Mouse (Mus musculus) hindbrain, postnatal 0 days (tissue): ENCODE results near the gene Fam168b. TPM values are rescaled to one million over a fixed set of nuclear protein-coding genes. Genes with fewer than 3 reads are reported as not detected.

Experiments used
- ATAC-seq: fragments of 200-750 bp; cut with Nextera tagmentation; 2 replicates; pipeline ENCODE4 v1.8.0; 2017; ENCODE audit warnings: mild to moderate bottlenecking, moderate TSS enrichment, moderate library complexity
- DNase-seq: peaks from one replicate; pipeline ENCODE4 v3.0.0-alpha.2; 2015; ENCODE audit warnings: low spot score
- H3K27ac ChIP-seq: fragments of 300-500 bp; sonication (generic); 2 replicates; pipeline ENCODE4 v1.5.1; 2014; ENCODE audit warnings: mild to moderate bottlenecking
- H3K27me3 ChIP-seq: fragments of 300-500 bp; sonication (generic); 2 replicates; pipeline ENCODE4 v1.6.1; 2014; ENCODE audit warnings: low read length, mixed read lengths; ENCODE audit not compliant: insufficient read depth
- H3K36me3 ChIP-seq: fragments of 300-500 bp; sonication (generic); 2 replicates; pipeline ENCODE4 v1.6.1; 2014; ENCODE audit warnings: low read length, mixed read lengths; ENCODE audit not compliant: insufficient read depth
- H3K4me1 ChIP-seq: fragments of 300-500 bp; sonication (generic); 2 replicates; pipeline ENCODE4 v1.6.1; 2014; ENCODE audit warnings: antibody characterized with exemption, low read length, mixed read lengths; ENCODE audit not compliant: insufficient read depth
- H3K4me2 ChIP-seq: fragments of 300-500 bp; sonication (generic); 2 replicates; pipeline ENCODE4 v1.6.1; 2014; ENCODE audit warnings: low read depth, mild to moderate bottlenecking, low read length, moderate library complexity, mixed read lengths
- H3K4me3 ChIP-seq: fragments of 300-500 bp; sonication (generic); 2 replicates; pipeline ENCODE4 v1.5.1; 2014; ENCODE audit warnings: low read length
- H3K9ac ChIP-seq: fragments of 300-500 bp; sonication (generic); replicated peaks from 2 replicates; pipeline ENCODE4 v1.6.1; 2014; ENCODE audit warnings: mild to moderate bottlenecking, low read length, moderate library complexity, mixed read lengths
- H3K9me3 ChIP-seq: fragments of 300-500 bp; sonication (generic); 2 replicates; pipeline ENCODE4 v1.6.1; 2016; ENCODE audit warnings: low read length, mixed read lengths
- CTCF ChIP-seq: IDR thresholded peaks from 2 replicates; pipeline ENCODE4 v1.5.1; 2016; ENCODE audit warnings: antibody characterized with exemption, control low read depth, low read depth
- WGBS: fragments of 180-500 bp; shearing (Covaris S2); extraction: QIAGEN DNeasy Blood & Tissue Kit; methylation state at CpG from one replicate; pipeline ENCODE4 v1.1.7; 2014; 5-methylcytosine and 5-hydroxymethylcytosine counted together
- polyA plus RNA-seq: library from polyadenylated mRNA; unstranded; fragments of >200 nt; fragmentation: Nextera tagmentation; extraction: Ambion mirVana; gene quantifications from 2 replicates; pipeline ENCODE4 v1.2.1, GENCODE M21; 2015
- total RNA-seq: library from RNA; depleted of rRNA; stranded (reverse); fragments of >200 nt; gene quantifications from 2 replicates; pipeline ENCODE4 v1.2.3, GENCODE M21; 2014

Gene Fam168b
- total and polyA plus RNA-seq, 2 experiments from 2014 or later = 90.6 to 457 TPM

- Histone ChIP-seq H3K4me1 (no peaks in the 10 kb centered on the region), H3K9me3 (no peaks in the 10 kb centered on the region), H3K4me2 (no peak overlapping the region), H3K27ac (no peak overlapping the region), H3K27me3 (no peaks in the 10 kb centered on the region), H3K4me3 (no peak overlapping the region), H3K9ac (no peak overlapping the region), H3K36me3 (peaks cover 34% of the 10 kb centered on the region; the same call in 1 of the 2 replicates)
- WGBS = 94% methylated on average over 9 of the region's 9 CpGs
- no peak for TF ChIP-seq CTCF
- DNase-seq (no peak), ATAC-seq (no peak)
These were observed 28.3 kb upstream of the Fam168b start for GRCm38 (mm10) chr1:34871170-34871569.

- ATAC-seq (no peak), DNase-seq (no peak)
- Histone ChIP-seq H3K9me3 (no peaks in the 10 kb centered on the region), H3K27ac (no peak overlapping the region), H3K9ac (no peak overlapping the region), H3K36me3 (peaks cover 42% of the 10 kb centered on the region), H3K4me2 (no peak overlapping the region), H3K4me3 (no peak overlapping the region), H3K27me3 (no peaks in the 10 kb centered on the region), H3K4me1 (no peaks in the 10 kb centered on the region)
- TF ChIP-seq CTCF = no peak
- 97% methylated on average over 16 of the region's 16 CpGs for WGBS
These were observed 26.4 kb upstream of the Fam168b start for GRCm38 (mm10) chr1:34869231-34869630.

GRCm38 (mm10) chr1:34868391-34868790, 25.5 kb upstream of the Fam168b start:
- no peak overlapping the region for H3K4me3 ChIP-seq
- H3K9me3 ChIP-seq = no peaks in the 10 kb centered on the region
- DNase-seq (no peak), ATAC-seq (no peak)
- no peaks in the 10 kb centered on the region for H3K4me1 ChIP-seq
- H3K27ac ChIP-seq = no peak overlapping the region
- H3K27me3 ChIP-seq = no peaks in the 10 kb centered on the region
- peaks cover 50% of the 10 kb centered on the region for H3K36me3 ChIP-seq
- H3K4me2 ChIP-seq = no peak overlapping the region
- no peak overlapping the region for H3K9ac ChIP-seq
- 93% methylated on average over 8 of the region's 8 CpGs for WGBS
- no peak for TF ChIP-seq CTCF

- no peak overlapping the region for H3K9ac ChIP-seq
- H3K4me1 ChIP-seq = no peaks in the 10 kb centered on the region
- no peaks in the 10 kb centered on the region for H3K9me3 ChIP-seq
- no peaks in the 10 kb centered on the region for H3K27me3 ChIP-seq
- TF ChIP-seq CTCF = no peak
- 96% methylated on average over 5 of the region's 5 CpGs for WGBS
- H3K4me3 ChIP-seq = no peak overlapping the region
- no peak overlapping the region for H3K4me2 ChIP-seq
- peaks cover 58% of the 10 kb centered on the region for H3K36me3 ChIP-seq
- DNase-seq (no peak), ATAC-seq (no peak)
- no peak overlapping the region for H3K27ac ChIP-seq
These were observed 24.7 kb upstream of the Fam168b start for GRCm38 (mm10) chr1:34867574-34867955.

GRCm38 (mm10) chr1:34866815-34867573, 24.1 kb upstream of the Fam168b start:
- H3K27ac ChIP-seq = no peak overlapping the region
- H3K4me3 ChIP-seq = no peak overlapping the region
- ATAC-seq = peak; percentile 87
- H3K4me2 ChIP-seq = no peak overlapping the region
- peaks cover 62% of the 10 kb centered on the region for H3K36me3 ChIP-seq
- H3K9ac ChIP-seq = no peak overlapping the region
- peak; percentile 92 for DNase-seq
- H3K4me1 ChIP-seq = no peaks in the 10 kb centered on the region
- peak; percentile 96 for TF ChIP-seq CTCF
- WGBS = 50% methylated on average over 10 of the region's 10 CpGs
- no peaks in the 10 kb centered on the region for H3K9me3 ChIP-seq
- no peaks in the 10 kb centered on the region for H3K27me3 ChIP-seq

- H3K4me2 ChIP-seq = no peak overlapping the region
- no peaks in the 10 kb centered on the region for H3K27me3 ChIP-seq
- no peaks in the 10 kb centered on the region for H3K9me3 ChIP-seq
- H3K36me3 ChIP-seq = peaks cover 55% of the 10 kb centered on the region
- no peak for TF ChIP-seq CTCF
- no peak overlapping the region for H3K4me3 ChIP-seq
- DNase-seq (no peak), ATAC-seq (no peak)
- no peak overlapping the region for H3K27ac ChIP-seq
- no peak overlapping the region for H3K9ac ChIP-seq
- H3K4me1 ChIP-seq = no peaks in the 10 kb centered on the region
- 81% methylated on average over 9 of the region's 9 CpGs for WGBS
These were observed 23.0 kb upstream of the Fam168b start for GRCm38 (mm10) chr1:34865866-34866265.

- DNase-seq (no peak), ATAC-seq (no peak)
- H3K4me3 ChIP-seq = no peak overlapping the region
- no peaks in the 10 kb centered on the region for H3K4me1 ChIP-seq
- H3K4me2 ChIP-seq = no peak overlapping the region
- H3K27ac ChIP-seq = no peak overlapping the region
- H3K9me3 ChIP-seq = no peaks in the 10 kb centered on the region
- no peak overlapping the region for H3K9ac ChIP-seq
- no peak for TF ChIP-seq CTCF
- H3K27me3 ChIP-seq = no peaks in the 10 kb centered on the region
- 87% methylated on average over 7 of the region's 7 CpGs for WGBS
- peaks cover 44% of the 10 kb centered on the region for H3K36me3 ChIP-seq
These were observed 21.4 kb upstream of the Fam168b start for GRCm38 (mm10) chr1:34864243-34864642.
